Mouse (Mus musculus): ENCODE data around the gene Plcd3. TPM values are rescaled to one million over a fixed set of nuclear protein-coding genes. Genes with fewer than 3 reads are reported as not detected.

Gene Plcd3
- polyA plus RNA-seq, 1 experiment from 2014 or later: 1.7 TPM

- WGBS: 60% methylated on average over 6 of the region's 6 CpGs
- H3K27me3 ChIP-seq (ENCODE audit: control insufficient read depth, insufficient read depth, low read length): no peaks in the 10 kb centered on the region
- H3K9me3 ChIP-seq (ENCODE audit: control insufficient read depth, low read length): no peaks in the 10 kb centered on the region
- no peak overlapping the region for H3K4me3 ChIP-seq (replicated peaks; ENCODE audit: low read length)
- H3K36me3 ChIP-seq (replicated peaks; ENCODE audit: control insufficient read depth, insufficient read depth): peaks cover 19% of the 10 kb centered on the region
- peak overlapping the region; percentile 6; the same call in 1 of the 2 replicates for H3K9ac ChIP-seq
- ATAC-seq (ENCODE audit: low FRiP score) (no peak), DNase-seq (ENCODE audit: low spot score) (no peak)
- no peak overlapping the region for H3K4me2 ChIP-seq (replicated peaks)
- H3K4me1 ChIP-seq (replicated peaks; ENCODE audit: control insufficient read depth, insufficient read depth, low read length): peaks cover 28% of the 10 kb centered on the region
- H3K27ac ChIP-seq: peak overlapping the region; percentile 51; the same call in 1 of the 2 replicates
These were observed 39.3 kb upstream of the Plcd3 start for GRCm38 (mm10) chr11:103140763-103141100.

- no peak overlapping the region for H3K4me2 ChIP-seq (replicated peaks)
- WGBS: 88% methylated on average over 14 of the region's 14 CpGs
- H3K9me3 ChIP-seq (ENCODE audit: control insufficient read depth, low read length): no peaks in the 10 kb centered on the region
- no peak overlapping the region for H3K9ac ChIP-seq
- peaks cover 19% of the 10 kb centered on the region for H3K36me3 ChIP-seq (replicated peaks; ENCODE audit: control insufficient read depth, insufficient read depth)
- H3K27ac ChIP-seq: peak overlapping the region; percentile 51; the same call in 1 of the 2 replicates
- no peak for DNase-seq (ENCODE audit: low spot score)
- H3K4me1 ChIP-seq (replicated peaks; ENCODE audit: control insufficient read depth, insufficient read depth, low read length): peaks cover 33% of the 10 kb centered on the region
- H3K4me3 ChIP-seq (replicated peaks; ENCODE audit: low read length): no peak overlapping the region
- no peaks in the 10 kb centered on the region for H3K27me3 ChIP-seq (ENCODE audit: control insufficient read depth, insufficient read depth, low read length)
- ATAC-seq (ENCODE audit: low FRiP score): no peak
These were observed 38.7 kb upstream of the Plcd3 start for GRCm38 (mm10) chr11:103139951-103140762.

DNA sequence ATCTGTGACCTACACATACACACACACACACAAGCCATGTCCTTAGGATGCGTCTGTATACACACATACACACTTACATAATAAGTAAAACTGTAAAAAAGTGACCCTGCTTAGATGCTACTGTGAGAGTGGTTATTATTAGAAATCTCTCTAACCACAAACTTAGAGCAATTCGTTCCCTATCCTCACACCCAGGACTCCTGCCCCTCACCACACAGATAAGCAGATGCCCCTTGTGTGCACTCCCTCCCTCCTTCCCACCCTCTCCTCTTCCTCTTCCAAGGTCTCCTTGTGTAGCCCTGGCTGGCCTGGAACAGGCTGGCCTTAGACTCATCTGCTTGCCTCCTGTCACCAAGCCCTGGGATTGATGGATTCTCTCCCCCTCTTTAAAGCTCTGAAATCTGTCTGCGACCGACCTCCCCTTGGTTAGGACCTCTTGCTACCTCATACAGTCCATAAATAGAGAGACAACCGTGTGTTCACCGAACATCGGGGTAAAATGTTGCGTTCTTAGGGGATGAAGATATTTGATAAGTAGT lies 34.6 kb upstream of the Plcd3 start:
- WGBS: 91% methylated on average over 8 of the region's 8 CpGs
- ATAC-seq (ENCODE audit: low FRiP score) (no peak), DNase-seq (ENCODE audit: low spot score) (no peak)
- H3K36me3 ChIP-seq (replicated peaks; ENCODE audit: control insufficient read depth, insufficient read depth): peaks cover 19% of the 10 kb centered on the region
- H3K4me2 ChIP-seq (replicated peaks): no peak overlapping the region
- peaks cover 29% of the 10 kb centered on the region for H3K4me1 ChIP-seq (replicated peaks; ENCODE audit: control insufficient read depth, insufficient read depth, low read length)
- no peaks in the 10 kb centered on the region for H3K9me3 ChIP-seq (ENCODE audit: control insufficient read depth, low read length)
- H3K27me3 ChIP-seq (ENCODE audit: control insufficient read depth, insufficient read depth, low read length): no peaks in the 10 kb centered on the region
- H3K27ac ChIP-seq: no peak overlapping the region
- H3K4me3 ChIP-seq (replicated peaks; ENCODE audit: low read length): no peak overlapping the region
- no peak overlapping the region for H3K9ac ChIP-seq

- Histone ChIP-seq H3K27ac (no peak overlapping the region; the same call in 1 of the 2 replicates), H3K36me3 (replicated peaks; ENCODE audit: control insufficient read depth, insufficient read depth) (peaks cover 8% of the 10 kb centered on the region), H3K9me3 (ENCODE audit: control insufficient read depth, low read length) (no peaks in the 10 kb centered on the region), H3K27me3 (ENCODE audit: control insufficient read depth, insufficient read depth, low read length) (no peaks in the 10 kb centered on the region), H3K4me2 (replicated peaks) (peak overlapping the region; percentile 49), H3K4me1 (replicated peaks; ENCODE audit: control insufficient read depth, insufficient read depth, low read length) (peaks cover 37% of the 10 kb centered on the region), H3K9ac (peak overlapping the region; percentile 39; the same call in 1 of the 2 replicates), H3K4me3 (replicated peaks; ENCODE audit: low read length) (peak overlapping the region; percentile 93; the same call in 1 of the 2 replicates)
- WGBS: 82% methylated on average over 3 of the region's 3 CpGs
- no peak for DNase-seq (ENCODE audit: low spot score)
- ATAC-seq (ENCODE audit: low FRiP score): no peak
These were observed 32.8 kb upstream of the Plcd3 start for GRCm38 (mm10) chr11:103134221-103134620.

DNA sequence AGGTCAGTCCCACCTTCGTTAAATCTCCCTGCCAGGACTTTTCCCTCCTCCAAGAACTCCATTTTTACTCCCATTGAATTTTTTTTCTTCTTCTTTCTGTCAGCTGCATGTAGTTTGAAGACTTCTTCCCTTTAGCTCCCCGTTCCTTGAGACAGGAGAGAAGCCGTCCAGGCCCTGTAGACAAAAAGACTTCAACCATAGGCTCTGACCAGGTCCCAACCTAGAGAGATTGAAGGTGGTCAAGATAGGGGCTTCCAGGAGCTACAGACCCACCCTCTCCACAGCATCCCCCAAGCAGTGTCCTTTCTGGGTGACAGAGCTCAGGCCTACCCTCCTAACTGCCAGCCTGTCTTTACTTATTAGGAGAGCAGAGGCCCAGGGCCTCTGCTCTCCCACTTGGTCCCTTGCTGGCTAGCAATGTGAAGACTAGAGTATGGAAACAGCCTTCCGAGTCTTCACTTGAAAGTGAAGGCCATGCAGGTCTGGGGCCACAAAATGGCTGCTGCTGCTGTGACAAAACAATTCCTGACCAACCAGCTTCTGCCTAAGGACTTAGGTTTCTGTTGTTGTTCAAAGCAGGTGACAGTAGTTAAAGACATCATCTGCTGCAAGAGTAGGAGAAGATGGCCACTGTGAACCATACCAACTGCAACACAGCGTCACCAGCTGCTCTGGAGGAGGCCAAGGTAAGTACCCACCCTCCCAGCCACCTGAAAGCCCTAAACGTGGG lies 32.2 kb upstream of the Plcd3 start:
- Histone ChIP-seq H3K4me1 (replicated peaks; ENCODE audit: control insufficient read depth, insufficient read depth, low read length) (peaks cover 37% of the 10 kb centered on the region), H3K36me3 (replicated peaks; ENCODE audit: control insufficient read depth, insufficient read depth) (peaks cover 2% of the 10 kb centered on the region; the same call in 1 of the 2 replicates), H3K9ac (peak overlapping the region; percentile 39), H3K27me3 (ENCODE audit: control insufficient read depth, insufficient read depth, low read length) (no peaks in the 10 kb centered on the region), H3K9me3 (ENCODE audit: control insufficient read depth, low read length) (no peaks in the 10 kb centered on the region), H3K27ac (peak overlapping the region; percentile 75), H3K4me3 (replicated peaks; ENCODE audit: low read length) (peak overlapping the region; percentile 93), H3K4me2 (replicated peaks) (peak overlapping the region; percentile 49)
- peak; percentile 5; the same call in 1 of the 2 replicates for ATAC-seq (ENCODE audit: low FRiP score)
- DNase-seq (ENCODE audit: low spot score): no peak
- 59% methylated on average over 6 of the region's 6 CpGs for WGBS

DNA sequence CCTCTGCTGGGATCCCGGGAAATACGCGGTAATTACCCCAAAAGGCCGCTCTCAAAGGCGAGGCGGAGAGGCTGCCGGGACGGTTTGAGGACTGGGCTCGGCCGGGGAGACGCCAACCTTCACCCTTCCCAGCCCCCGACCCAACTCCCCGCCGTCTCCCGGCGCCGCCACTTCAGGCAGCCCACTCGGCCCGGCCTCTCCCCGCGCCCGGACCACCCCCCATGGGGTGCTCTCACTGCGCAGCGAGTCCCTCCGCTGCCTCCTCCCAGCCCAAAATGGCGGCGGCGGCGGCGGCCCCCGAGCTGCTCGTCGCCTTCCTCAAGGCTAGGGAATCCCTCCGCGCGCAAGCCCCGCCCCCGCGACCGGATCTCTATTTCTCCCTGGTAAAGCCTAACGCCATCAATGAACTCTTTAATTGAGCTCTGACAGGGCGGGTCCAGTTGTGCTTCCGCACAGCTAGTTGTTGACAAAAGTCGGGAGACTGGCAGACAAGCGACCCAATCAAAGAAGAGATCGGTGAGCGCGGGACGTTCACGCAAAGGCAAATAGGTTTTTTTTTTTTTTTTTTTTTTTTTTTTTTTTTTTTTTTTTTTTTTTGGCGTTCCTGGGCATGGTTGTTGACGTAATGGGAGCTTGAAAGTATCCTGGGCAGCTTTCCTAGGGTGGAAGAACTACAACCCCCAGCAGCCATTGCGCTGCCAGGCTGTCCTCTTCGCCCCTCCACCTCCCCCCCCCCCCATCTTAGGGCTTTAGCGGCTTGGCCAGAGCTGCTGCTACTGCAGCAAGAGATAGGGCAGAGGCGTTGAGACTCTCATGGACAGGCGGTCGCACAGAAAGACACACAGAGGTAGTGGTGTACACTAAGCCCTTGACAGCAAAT lies 31.4 kb upstream of the Plcd3 start:
- no peaks in the 10 kb centered on the region for H3K27me3 ChIP-seq (ENCODE audit: control insufficient read depth, insufficient read depth, low read length)
- H3K4me1 ChIP-seq (replicated peaks; ENCODE audit: control insufficient read depth, insufficient read depth, low read length): peaks cover 37% of the 10 kb centered on the region
- peak overlapping the region; percentile 93 for H3K4me3 ChIP-seq (replicated peaks; ENCODE audit: low read length)
- no peaks in the 10 kb centered on the region for H3K36me3 ChIP-seq (replicated peaks; ENCODE audit: control insufficient read depth, insufficient read depth)
- H3K9ac ChIP-seq: peak overlapping the region; percentile 100
- DNase-seq (ENCODE audit: low spot score): peak; percentile 100
- peak overlapping the region; percentile 91 for H3K4me2 ChIP-seq (replicated peaks)
- H3K9me3 ChIP-seq (ENCODE audit: control insufficient read depth, low read length): no peaks in the 10 kb centered on the region
- ATAC-seq (ENCODE audit: low FRiP score): peak; percentile 94
- H3K27ac ChIP-seq: peak overlapping the region; percentile 99
- WGBS: under 1% methylated on average over 58 of the region's 58 CpGs

GRCm38 (mm10) chr11:103131701-103132575 lies 30.5 kb upstream of the Plcd3 start, which contains the start of gene Hexim2:
Gene Hexim2 (plus strand): TSS chr11:103132429.
- Histone ChIP-seq H3K27me3 (ENCODE audit: control insufficient read depth, insufficient read depth, low read length) (no peaks in the 10 kb centered on the region), H3K4me2 (replicated peaks) (peak within 1 kb of the TSS; percentile 91), H3K4me3 (replicated peaks; ENCODE audit: low read length) (peak within 1 kb of the TSS; percentile 93), H3K4me1 (replicated peaks; ENCODE audit: control insufficient read depth, insufficient read depth, low read length) (peaks cover 37% of the 10 kb centered on the region), H3K9ac (peak within 1 kb of the TSS; percentile 100), H3K36me3 (replicated peaks; ENCODE audit: control insufficient read depth, insufficient read depth) (no peaks in the 10 kb centered on the region), H3K27ac (peak within 1 kb of the TSS; percentile 99), H3K9me3 (ENCODE audit: control insufficient read depth, low read length) (no peaks in the 10 kb centered on the region)
- 2% methylated on average over 39 of the region's 39 CpGs for WGBS
- DNase-seq (ENCODE audit: low spot score): peak; percentile 68
- ATAC-seq (ENCODE audit: low FRiP score): peak; percentile 57

- ATAC-seq (ENCODE audit: low FRiP score) (no peak), DNase-seq (ENCODE audit: low spot score) (no peak)
- no peak overlapping the region for H3K4me3 ChIP-seq (replicated peaks; ENCODE audit: low read length)
These were observed 18.9 kb upstream of the Plcd3 start for GRCm38 (mm10) chr11:103120315-103120714.

More at GRCm38 (mm10) chr11:103120315-103120714, 18.9 kb upstream of the Plcd3 start:
- H3K4me1 ChIP-seq (replicated peaks; ENCODE audit: control insufficient read depth, insufficient read depth, low read length): peaks cover 22% of the 10 kb centered on the region
- H3K9me3 ChIP-seq (ENCODE audit: control insufficient read depth, low read length): no peaks in the 10 kb centered on the region
- H3K9ac ChIP-seq: no peak overlapping the region
- no peak overlapping the region for H3K4me2 ChIP-seq (replicated peaks)
- 66% methylated on average over 5 of the region's 5 CpGs for WGBS
- no peaks in the 10 kb centered on the region for H3K36me3 ChIP-seq (replicated peaks; ENCODE audit: control insufficient read depth, insufficient read depth)
- H3K27me3 ChIP-seq (ENCODE audit: control insufficient read depth, insufficient read depth, low read length): no peaks in the 10 kb centered on the region
- no peak overlapping the region for H3K27ac ChIP-seq

Measured in hindbrain, embryonic 14.5 days (tissue).